Mouse (Mus musculus) kidney, embryonic 15.5 days (tissue): Measurements from ENCODE around the gene Rufy3. TPM values are rescaled to one million over a fixed set of nuclear protein-coding genes. Genes with fewer than 3 reads are reported as not detected.

Experiments
- ATAC-seq: fragments of 200-750 bp; cut with Nextera tagmentation; replicated peaks from 2 replicates; pipeline ENCODE4 v1.8.0; 2017; ENCODE audit warnings: moderate TSS enrichment; ENCODE audit not compliant: low FRiP score
- H3K27ac ChIP-seq: fragments of 300-500 bp; sonication (generic); 2 replicates; pipeline ENCODE4 v1.5.1; 2015; ENCODE audit warnings: mild to moderate bottlenecking, inconsistent platforms
- H3K27me3 ChIP-seq: fragments of 300-500 bp; sonication (generic); 2 replicates; pipeline ENCODE4 v1.6.1; 2015; ENCODE audit warnings: inconsistent platforms
- H3K36me3 ChIP-seq: fragments of 300-500 bp; sonication (generic); 2 replicates; pipeline ENCODE4 v1.6.1; 2015; ENCODE audit warnings: inconsistent platforms
- H3K4me1 ChIP-seq: fragments of 300-500 bp; sonication (generic); 2 replicates; pipeline ENCODE4 v1.6.1; 2015; ENCODE audit warnings: inconsistent platforms
- H3K4me2 ChIP-seq: fragments of 300-500 bp; sonication (generic); 2 replicates; pipeline ENCODE4 v1.6.1; 2015; ENCODE audit warnings: moderate library complexity, mild to moderate bottlenecking, inconsistent platforms
- H3K4me3 ChIP-seq: fragments of 300-500 bp; sonication (generic); replicated peaks from 2 replicates; pipeline ENCODE4 v1.5.1; 2015; ENCODE audit warnings: mild to moderate bottlenecking, inconsistent platforms
- H3K9ac ChIP-seq: fragments of 300-500 bp; sonication (generic); 2 replicates; pipeline ENCODE4 v1.6.1; 2015; ENCODE audit warnings: mild to moderate bottlenecking, inconsistent platforms
- H3K9me3 ChIP-seq: fragments of 300-500 bp; sonication (generic); replicated peaks from 2 replicates; pipeline ENCODE4 v1.6.1; 2016; ENCODE audit warnings: inconsistent platforms
- WGBS: fragments of 180-500 bp; shearing (Covaris S2); methylation state at CpG from one replicate; pipeline ENCODE4 v1.1.7; 2015; ENCODE audit warnings: mixed read lengths; 5-methylcytosine and 5-hydroxymethylcytosine counted together
- polyA plus RNA-seq: library from polyadenylated mRNA; unstranded; fragments of >200 nt; fragmentation: Nextera tagmentation; extraction: Ambion mirVana; gene quantifications from 2 replicates; pipeline ENCODE4 v1.2.1, GENCODE M21; 2015

Rufy3 gene
- polyA plus RNA-seq, 1 experiment from 2014 or later, result 19.3 TPM

DNA sequence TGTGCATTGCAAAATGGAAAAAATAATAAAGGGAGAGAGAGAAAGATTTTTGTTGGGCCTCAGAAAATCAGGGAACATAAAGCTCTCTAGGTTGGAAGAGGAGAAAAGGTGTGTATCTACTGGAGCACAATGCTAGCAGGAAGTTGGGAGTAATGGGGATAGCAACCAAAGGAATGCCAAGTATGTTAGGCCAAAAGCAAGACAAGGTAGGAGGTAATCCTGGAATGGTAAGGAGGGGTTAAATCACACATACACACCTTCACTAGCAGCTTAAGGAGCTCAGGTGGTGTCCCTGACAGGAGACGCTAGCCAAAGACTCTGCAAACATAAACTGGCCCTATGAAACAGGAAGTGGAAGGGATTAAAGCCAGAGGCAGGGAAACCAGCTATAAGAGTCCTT, 5.8 kb upstream of the Rufy3 start:
- peaks cover 18% of the 10 kb centered on the region for H3K36me3 ChIP-seq
- whole genome bisulfite sequencing, result 62% methylated on average over 1 of the region's 1 CpGs
- no peak for ATAC-seq
- H3K4me2 ChIP-seq, result no peak overlapping the region
- H3K9ac ChIP-seq, result no peak overlapping the region
- peaks cover 20% of the 10 kb centered on the region for H3K4me1 ChIP-seq
- H3K27ac ChIP-seq, result no peak overlapping the region
- no peak overlapping the region for H3K4me3 ChIP-seq
- no peaks in the 10 kb centered on the region for H3K9me3 ChIP-seq
- no peaks in the 10 kb centered on the region for H3K27me3 ChIP-seq

DNA sequence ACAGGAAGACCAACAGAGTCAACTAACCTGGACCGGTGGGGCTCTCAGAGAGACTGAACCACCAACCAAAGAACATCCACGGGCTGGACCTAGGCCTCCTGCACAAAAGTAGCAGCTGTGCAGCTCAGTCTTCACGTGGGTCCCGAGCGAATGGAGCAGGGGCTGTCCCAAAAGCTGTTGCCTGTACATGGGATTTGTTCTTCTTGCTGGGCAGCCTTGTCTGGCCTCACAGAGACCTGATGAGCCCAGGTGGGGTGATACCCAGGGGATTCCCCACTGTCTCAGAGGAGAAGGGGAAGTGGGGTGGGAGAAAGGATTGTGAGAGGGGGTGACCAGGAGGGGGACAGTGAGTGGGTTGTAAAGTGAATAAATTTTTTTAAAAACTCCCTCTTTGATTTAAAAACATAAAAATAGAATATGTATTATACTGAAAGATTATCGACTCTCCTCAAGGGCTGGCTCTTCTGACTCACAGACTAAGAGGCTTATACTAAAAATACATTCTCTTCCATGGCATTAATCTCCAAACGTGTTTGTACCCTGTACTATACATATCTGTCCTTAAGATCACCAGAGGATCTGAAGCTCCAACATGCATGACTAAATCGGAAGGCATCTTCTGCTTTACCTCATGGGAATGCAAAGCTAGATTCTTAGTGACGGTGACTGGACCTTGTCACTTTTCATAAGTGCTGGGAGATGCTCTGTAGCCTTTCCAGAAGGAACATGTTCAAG, 3.6 kb upstream of the Rufy3 start:
- no peak overlapping the region for H3K4me2 ChIP-seq
- H3K9me3 ChIP-seq, result no peaks in the 10 kb centered on the region
- H3K4me1 ChIP-seq, result peaks cover 12% of the 10 kb centered on the region
- H3K27me3 ChIP-seq, result no peaks in the 10 kb centered on the region
- 84% methylated on average over 9 of the region's 9 CpGs for WGBS
- ATAC-seq, result no peak
- H3K36me3 ChIP-seq, result peaks cover 9% of the 10 kb centered on the region
- no peak overlapping the region for H3K9ac ChIP-seq
- H3K27ac ChIP-seq, result no peak overlapping the region
- H3K4me3 ChIP-seq, result no peak overlapping the region

- Histone ChIP-seq H3K27ac (no peak overlapping the region), H3K27me3 (no peaks in the 10 kb centered on the region), H3K4me1 (peaks cover 17% of the 10 kb centered on the region), H3K36me3 (no peaks in the 10 kb centered on the region), H3K9ac (no peak overlapping the region), H3K9me3 (no peaks in the 10 kb centered on the region), H3K4me3 (no peak overlapping the region), H3K4me2 (no peak overlapping the region)
- WGBS, result 74% methylated on average over 8 of the region's 8 CpGs
- no peak for ATAC-seq
Measured at GRCm38 (mm10) chr5:88562863-88563780, 1.7 kb upstream of the Rufy3 start.

- 1% methylated on average over 66 of the region's 119 CpGs for WGBS
- peak; percentile 80 for ATAC-seq
- H3K27me3 ChIP-seq, result no peaks in the 10 kb centered on the region
Measured at GRCm38 (mm10) chr5:88565148-88566033, 551 bp downstream of the Rufy3 start.

DNA sequence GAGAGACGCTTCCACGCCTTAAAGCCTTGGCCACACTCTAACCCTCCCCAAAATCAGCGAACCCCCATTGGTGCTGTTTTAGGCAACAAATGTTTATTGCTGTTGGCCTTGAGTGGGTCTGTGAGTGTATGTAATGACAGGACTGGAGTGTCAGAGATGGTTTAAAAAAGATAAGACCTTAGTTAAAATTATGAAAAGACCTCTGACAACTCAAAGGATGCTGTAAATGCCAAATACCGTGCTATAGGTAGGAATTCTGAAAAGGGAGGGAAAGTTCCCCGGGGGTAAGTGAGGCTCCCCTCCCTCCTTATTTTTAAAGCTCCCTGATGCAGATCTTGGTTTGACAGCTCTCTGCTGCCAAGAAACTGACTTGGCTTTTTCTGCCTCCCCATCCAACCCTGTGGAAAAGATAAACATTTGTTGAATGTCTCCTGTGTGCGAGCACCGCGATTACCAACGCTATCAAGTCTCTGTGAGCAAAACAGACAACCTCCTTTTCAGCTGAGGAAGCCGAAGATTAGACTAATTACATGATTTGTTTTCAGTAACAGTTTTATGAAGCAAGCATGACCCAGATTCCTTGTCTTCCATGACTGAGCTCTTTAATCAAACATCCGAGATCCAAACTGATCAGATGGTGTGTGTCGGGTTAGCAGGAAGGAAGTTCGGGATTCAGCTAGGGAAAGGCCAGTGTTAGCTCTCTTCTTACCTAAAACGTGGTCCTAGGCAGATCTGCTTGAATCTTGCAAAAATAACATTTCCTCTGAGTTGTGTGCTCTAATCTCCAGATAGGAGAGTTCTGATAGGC, 1.4 kb downstream of the Rufy3 start:
- WGBS, result 2% methylated on average over 14 of the region's 14 CpGs
- Histone ChIP-seq H3K4me3 (peak overlapping the region; percentile 93), H3K27ac (peak overlapping the region; percentile 93), H3K27me3 (no peaks in the 10 kb centered on the region), H3K4me1 (peaks cover 28% of the 10 kb centered on the region), H3K9me3 (no peaks in the 10 kb centered on the region), H3K36me3 (peaks cover 9% of the 10 kb centered on the region), H3K4me2 (peak overlapping the region; percentile 75), H3K9ac (peak overlapping the region; percentile 84)
- ATAC-seq, result peak; percentile 30

More at GRCm38 (mm10) chr5:88565148-88566033, 551 bp downstream of the Rufy3 start:
- Histone ChIP-seq H3K4me3 (peak overlapping the region; percentile 93), H3K9ac (peak overlapping the region; percentile 84), H3K9me3 (no peaks in the 10 kb centered on the region), H3K27ac (peak overlapping the region; percentile 93), H3K4me2 (peak overlapping the region; percentile 75), H3K36me3 (peaks cover 4% of the 10 kb centered on the region), H3K4me1 (peaks cover 25% of the 10 kb centered on the region)

GRCm38 (mm10) chr5:88569541-88569940, 4.7 kb downstream of the Rufy3 start:
- WGBS, result 57% methylated on average over 3 of the region's 3 CpGs
- peaks cover 16% of the 10 kb centered on the region for H3K36me3 ChIP-seq

DNA sequence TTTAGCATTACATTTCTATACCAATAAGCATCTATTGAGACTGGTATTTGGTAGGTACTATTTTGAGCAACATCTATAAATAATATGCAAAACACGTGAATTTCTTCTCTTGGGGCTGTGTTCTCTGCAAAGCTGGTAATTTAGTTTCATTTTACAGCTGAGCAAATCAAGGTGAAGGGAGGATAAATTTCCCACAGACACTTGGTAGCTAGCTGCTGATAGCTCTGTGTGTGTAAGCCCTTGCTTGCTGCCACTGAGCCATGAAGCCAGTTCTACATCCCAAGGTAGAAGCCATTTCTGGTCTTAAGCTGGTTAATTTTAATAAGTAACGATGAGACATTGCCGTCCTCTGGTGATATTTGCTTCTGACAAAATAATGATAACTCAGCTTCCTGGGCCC, 10.0 kb downstream of the Rufy3 start:
- Histone ChIP-seq H3K9ac (no peak overlapping the region), H3K4me3 (no peak overlapping the region), H3K27me3 (no peaks in the 10 kb centered on the region), H3K4me1 (peaks cover 9% of the 10 kb centered on the region; the same call in 1 of the 2 replicates), H3K27ac (no peak overlapping the region), H3K36me3 (peaks cover 16% of the 10 kb centered on the region), H3K9me3 (no peaks in the 10 kb centered on the region), H3K4me2 (no peak overlapping the region)
- WGBS, result 90% methylated on average over 3 of the region's 3 CpGs
- no peak for ATAC-seq

More at GRCm38 (mm10) chr5:88569541-88569940, 4.7 kb downstream of the Rufy3 start:
- no peaks in the 10 kb centered on the region for H3K27me3 ChIP-seq
- H3K9me3 ChIP-seq, result no peaks in the 10 kb centered on the region
- no peak overlapping the region for H3K4me2 ChIP-seq
- H3K4me3 ChIP-seq, result no peak overlapping the region
- H3K4me1 ChIP-seq, result peaks cover 25% of the 10 kb centered on the region
- no peak for ATAC-seq
- no peak overlapping the region for H3K9ac ChIP-seq
- H3K27ac ChIP-seq, result peak overlapping the region; percentile 62

DNA sequence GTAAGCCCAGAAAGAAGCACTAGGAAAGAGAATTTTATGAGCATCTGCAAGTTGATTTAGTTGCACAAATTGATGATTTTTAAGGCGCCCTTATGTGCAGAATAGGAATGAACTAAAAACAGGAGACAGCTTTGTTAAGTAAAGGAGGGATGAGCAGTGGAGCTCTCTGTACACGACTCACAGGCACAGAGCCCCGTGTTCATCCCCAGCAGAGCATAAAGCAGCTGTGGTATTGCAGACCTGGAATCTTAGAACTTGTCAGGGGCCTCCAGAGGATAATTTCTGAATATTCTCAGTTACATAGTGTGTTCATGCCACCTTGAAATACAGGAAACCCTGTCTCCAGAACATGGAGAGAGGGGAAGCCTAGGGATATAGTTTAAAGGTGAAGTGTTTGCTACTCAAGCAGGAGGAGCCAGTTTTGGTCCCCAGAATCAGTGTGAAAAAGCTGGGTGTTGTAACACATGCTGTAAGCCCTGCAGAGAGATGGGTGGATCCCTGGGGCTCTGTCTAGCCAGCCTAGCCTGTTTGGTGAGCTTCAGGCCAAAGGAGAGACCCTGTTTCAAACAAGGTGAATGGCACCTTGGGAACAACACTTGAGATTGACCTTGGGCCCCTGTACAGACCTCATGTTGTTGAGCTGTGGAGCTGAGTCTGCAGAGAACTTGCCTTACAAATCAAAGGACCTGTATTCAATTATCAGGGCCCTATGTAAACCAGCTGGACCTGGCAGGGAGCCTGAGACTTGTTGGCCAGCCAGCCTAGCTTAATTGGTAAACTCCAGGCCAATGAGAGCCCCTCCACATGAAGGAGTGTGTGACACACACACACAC, 10.9 kb downstream of the Rufy3 start:
- H3K9ac ChIP-seq, result no peak overlapping the region

GRCm38 (mm10) chr5:88580681-88581080, 15.8 kb downstream of the Rufy3 start:
- H3K4me1 ChIP-seq, result peaks cover 19% of the 10 kb centered on the region
- no peaks in the 10 kb centered on the region for H3K9me3 ChIP-seq
- 78% methylated on average over 10 of the region's 10 CpGs for WGBS
- no peaks in the 10 kb centered on the region for H3K36me3 ChIP-seq
- no peak overlapping the region for H3K4me2 ChIP-seq
- H3K9ac ChIP-seq, result no peak overlapping the region
- H3K27me3 ChIP-seq, result no peaks in the 10 kb centered on the region
- H3K27ac ChIP-seq, result no peak overlapping the region
- no peak overlapping the region for H3K4me3 ChIP-seq
- no peak for ATAC-seq

More for the DNA sequence above, 10.9 kb downstream of the Rufy3 start:
- Histone ChIP-seq H3K4me1 (0 out of 2 replicates have a peak, but pooled peaks cover 5% of the 10 kb centered on the region), H3K27ac (no peak overlapping the region), H3K27me3 (no peaks in the 10 kb centered on the region), H3K9me3 (no peaks in the 10 kb centered on the region), H3K4me2 (no peak overlapping the region), H3K36me3 (peaks cover 9% of the 10 kb centered on the region), H3K4me3 (no peak overlapping the region)
- 59% methylated on average over 3 of the region's 3 CpGs for WGBS
- ATAC-seq, result peak; percentile 33; the same call in 1 of the 2 replicates

GRCm38 (mm10) chr5:88581343-88581742, 16.5 kb downstream of the Rufy3 start:
- 94% methylated on average over 6 of the region's 6 CpGs for WGBS
- Histone ChIP-seq H3K9ac (no peak overlapping the region), H3K9me3 (no peaks in the 10 kb centered on the region), H3K27ac (no peak overlapping the region), H3K27me3 (no peaks in the 10 kb centered on the region), H3K4me1 (peaks cover 22% of the 10 kb centered on the region), H3K4me2 (no peak overlapping the region), H3K4me3 (no peak overlapping the region), H3K36me3 (no peaks in the 10 kb centered on the region)
- ATAC-seq, result no peak
